ENCODE assay signal across 13 mouse cellular contexts in genomic region chr5:113798525-113798924, GRCm38 (mm10). TPM values are rescaled to one million over a fixed set of nuclear protein-coding genes. Genes with fewer than 3 reads are reported as not detected.
A peak's percentile ranks its signal among the peaks of the same experiment; 100 is the strongest.
DNase-seq lines count a peak whose midpoint lies in the region; ATAC-seq and TF ChIP-seq lines count a peak whose summit lies in the region.
"Had no signal": no experiment of that assay in that cellular context is flagged by ENCODE, and none has a peak within 500 bp of the region (broad histone marks: within the 10 kb centered on the region; RNA-seq: fewer than 3 reads in every experiment).

No protein-coding gene starts in this region.

- H3K9me3 ChIP-seq in embryonic facial prominence, embryonic 10.5 days: no peaks in the 10 kb centered on the region
- H3K9me3 ChIP-seq in limb, embryonic 13.5 days: no peaks in the 10 kb centered on the region

- peak overlapping the region; percentile 77 for H3K9ac ChIP-seq in limb, embryonic 13.5 days
- H3K9ac ChIP-seq: forebrain, postnatal 0 days had no signal

- TF ChIP-seq POLR2A in kidney, adult 2 months (IDR thresholded peaks at IDR 0.05; ENCODE audit: low read depth, low read length): no peak

- H3K27me3 ChIP-seq in kidney, adult 2 months (replicated peaks; ENCODE audit: control insufficient read depth, insufficient read depth, low read length): no peaks in the 10 kb centered on the region
- peaks cover 33% of the 10 kb centered on the region for H3K27me3 ChIP-seq in embryonic facial prominence, embryonic 10.5 days (replicated peaks; ENCODE audit: low read depth, poor library complexity, severe bottlenecking)
- no peaks in the 10 kb centered on the region for H3K27me3 ChIP-seq in limb, embryonic 13.5 days

- H3K4me2 ChIP-seq in limb, embryonic 13.5 days (replicated peaks): peak overlapping the region; percentile 92

- TF ChIP-seq CTCF in kidney, adult 2 months (conservative IDR thresholded peaks at IDR 0.05; ENCODE audit: insufficient read depth, insufficient read length, low read depth, low read length): no peak

- 69% methylated on average over 9 of the region's 9 CpGs for WGBS in kidney, adult 2 months
- WGBS in embryonic facial prominence, embryonic 10.5 days: 76% methylated on average over 9 of the region's 9 CpGs
- 49% methylated on average over 9 of the region's 9 CpGs for WGBS in limb, embryonic 13.5 days

- ATAC-seq in limb, embryonic 13.5 days (ENCODE audit: low FRiP score, low read depth): no peak
- ATAC-seq: forebrain, postnatal 0 days had no signal

- no peak overlapping the region for H3K27ac ChIP-seq in kidney, adult 2 months (ENCODE audit: insufficient read depth, low read depth, low read length)
- peak overlapping the region; percentile 86 for H3K27ac ChIP-seq in embryonic facial prominence, embryonic 10.5 days (replicated peaks)
- peak overlapping the region; percentile 98 for H3K27ac ChIP-seq in limb, embryonic 13.5 days
- H3K27ac ChIP-seq: left cerebral cortex, adult 2 months had no signal

- no peaks in the 10 kb centered on the region for H3K4me1 ChIP-seq in kidney, adult 2 months (ENCODE audit: control insufficient read depth, insufficient read depth, low read length)
- peaks cover 77% of the 10 kb centered on the region for H3K4me1 ChIP-seq in embryonic facial prominence, embryonic 10.5 days
- peaks cover 72% of the 10 kb centered on the region for H3K4me1 ChIP-seq in limb, embryonic 13.5 days

- H3K36me3 ChIP-seq in kidney, adult 2 months (ENCODE audit: control insufficient read depth, insufficient read depth, low read length): no peaks in the 10 kb centered on the region
- peaks cover 25% of the 10 kb centered on the region for H3K36me3 ChIP-seq in embryonic facial prominence, embryonic 10.5 days (replicated peaks)
- peaks cover 27% of the 10 kb centered on the region for H3K36me3 ChIP-seq in limb, embryonic 13.5 days

- DNase-seq in kidney, adult 2 months: no peak
- no peak for DNase-seq in kidney, postnatal 25 days
- peak; percentile 90 for DNase-seq in 416B (ENCODE audit: low read depth)
- no peak for DNase-seq in embryonic facial prominence, embryonic 10.5 days (ENCODE audit: low spot score)
- DNase-seq in urinary bladder, postnatal 25 days (ENCODE audit: low spot score): no peak
- DNase-seq in B cell, adult 2 months: no peak
- DNase-seq in gastrocnemius, adult 18-20 months (ENCODE audit: low spot score): no peak
- DNase-seq: embryo, embryonic 11 days; forebrain, postnatal 0 days; heart, postnatal 10 days; kidney, adult 8-10 months had no signal

- H3K4me3 ChIP-seq in kidney, adult 2 months (ENCODE audit: insufficient read depth, low read depth, low read length): peak overlapping the region; percentile 65; the same call in 1 of the 2 replicates
- H3K4me3 ChIP-seq in embryonic facial prominence, embryonic 10.5 days: peak overlapping the region; percentile 65
- peak overlapping the region; percentile 72 for H3K4me3 ChIP-seq in limb, embryonic 13.5 days
- H3K4me3 ChIP-seq: left cerebral cortex, adult 2 months had no signal

RNA-seq across cellular contexts. Expression of gene Tmem119, which starts 1.8 kb away (rescaled TPM):
- 14.8 and 19.0 TPM in 2 replicates for polyA plus RNA-seq in kidney, adult 2 months (2012; rRNA removed)
- 72.7 and 83.3 TPM in 2 replicates for polyA plus RNA-seq in embryonic facial prominence, embryonic 10.5 days (2016; fragmentation: Nextera tagmentation; extraction: Ambion mirVana)
- 221 and 237 TPM in 2 replicates for polyA plus RNA-seq in limb, embryonic 13.5 days (2015; fragmentation: Nextera tagmentation; extraction: Ambion mirVana)
- total RNA-seq in gastrocnemius, adult 18-20 months (2021): 1 to 10 TPM in 1 of 2 experiments, under 1 TPM in 1; 0.93 to 1.1 TPM

RNA-seq across cellular contexts. Expression of gene Iscu, which starts 26.0 kb away (rescaled TPM):
- polyA plus RNA-seq in kidney, adult 2 months (2012; rRNA removed): 355 and 370 TPM in 2 replicates
- 99.7 and 103 TPM in 2 replicates for polyA plus RNA-seq in embryonic facial prominence, embryonic 10.5 days (2016; fragmentation: Nextera tagmentation; extraction: Ambion mirVana)
- 96.3 and 98.5 TPM in 2 replicates for polyA plus RNA-seq in limb, embryonic 13.5 days (2015; fragmentation: Nextera tagmentation; extraction: Ambion mirVana)
- 100 to 1,000 TPM; 159 to 182 TPM for total RNA-seq in gastrocnemius, adult 18-20 months (2021)

RNA-seq across cellular contexts. Expression of gene Sart3, which starts 26.2 kb away (rescaled TPM):
- polyA plus RNA-seq in kidney, adult 2 months (2012; rRNA removed): 13.4 TPM in 2 replicates
- polyA plus RNA-seq in embryonic facial prominence, embryonic 10.5 days (2016; fragmentation: Nextera tagmentation; extraction: Ambion mirVana): 79.0 and 80.9 TPM in 2 replicates
- 59.8 and 60.2 TPM in 2 replicates for polyA plus RNA-seq in limb, embryonic 13.5 days (2015; fragmentation: Nextera tagmentation; extraction: Ambion mirVana)
- 1 to 10 TPM; 6.8 to 8.3 TPM for total RNA-seq in gastrocnemius, adult 18-20 months (2021)

RNA-seq across cellular contexts. Expression of gene Selplg, which starts 33.9 kb away (rescaled TPM):
- 9.6 and 20.5 TPM in 2 replicates for polyA plus RNA-seq in kidney, adult 2 months (2012; rRNA removed)
- polyA plus RNA-seq in embryonic facial prominence, embryonic 10.5 days (2016; fragmentation: Nextera tagmentation; extraction: Ambion mirVana): 0.58 and 0.83 TPM in 2 replicates
- 2.5 TPM in 2 replicates for polyA plus RNA-seq in limb, embryonic 13.5 days (2015; fragmentation: Nextera tagmentation; extraction: Ambion mirVana)
- under 1 TPM; 0.85 to 0.87 TPM for total RNA-seq in gastrocnemius, adult 18-20 months (2021)
